Mouse (Mus musculus): Measurements from ENCODE around the gene Actl6b.

The Actl6b gene

DNA sequence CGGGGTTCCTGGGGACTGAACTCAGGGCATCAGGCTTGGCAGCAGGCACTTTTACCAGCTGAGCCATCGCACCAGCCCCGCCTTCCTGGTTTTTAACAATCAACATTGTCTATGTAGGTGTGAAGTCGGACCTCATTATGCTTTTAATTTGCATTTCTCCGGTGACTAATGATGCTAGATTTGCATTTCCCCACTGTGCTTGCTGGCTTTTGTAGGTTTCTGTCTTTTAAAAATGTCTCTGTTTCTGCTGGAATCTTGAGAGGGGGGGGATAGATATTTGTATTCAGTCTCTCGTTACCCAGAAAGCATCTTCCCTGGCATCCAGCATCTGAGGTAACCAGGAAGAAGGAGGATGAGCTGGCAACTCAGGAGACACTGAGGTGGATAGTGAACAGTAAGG lies 8.2 kb downstream of the Actl6b start:
- DNase-seq (ENCODE audit: low spot score in 2 of 2) = no peak

GRCm38 (mm10) chr5:137562965-137563364 lies 9.6 kb downstream of the Actl6b start:
- DNase-seq (ENCODE audit: low spot score in 2 of 2) = no peak

DNA sequence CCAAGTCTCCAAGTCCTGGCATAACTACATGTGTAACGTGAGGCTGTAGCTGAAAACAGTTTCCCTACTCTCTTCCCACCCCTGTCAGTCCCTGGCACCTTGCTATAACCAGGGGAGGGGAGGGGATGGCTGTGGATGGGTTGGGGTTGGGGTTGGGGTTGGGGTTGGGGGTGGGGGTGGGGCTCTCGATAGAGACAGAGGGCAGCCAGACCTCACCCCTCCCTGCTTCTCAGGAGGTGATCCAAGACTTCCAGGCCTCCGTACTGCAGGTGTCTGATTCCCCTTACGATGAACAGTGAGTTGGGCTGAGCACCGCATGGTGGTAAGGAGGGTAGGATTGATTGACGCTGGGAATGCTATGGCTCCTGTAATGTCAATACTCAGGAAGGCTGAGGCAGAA lies 12.4 kb downstream of the Actl6b start:
- no peak for DNase-seq (ENCODE audit: low spot score in 2 of 2)

GRCm38 (mm10) chr5:137566416-137566815 lies 13.1 kb downstream of the Actl6b start:
- DNase-seq (ENCODE audit: low spot score in 2 of 2) = no peak

- DNase-seq (ENCODE audit: low spot score in 2 of 2) = no peak
Measured at GRCm38 (mm10) chr5:137568223-137568798, 15.0 kb downstream of the Actl6b start.

DNA sequence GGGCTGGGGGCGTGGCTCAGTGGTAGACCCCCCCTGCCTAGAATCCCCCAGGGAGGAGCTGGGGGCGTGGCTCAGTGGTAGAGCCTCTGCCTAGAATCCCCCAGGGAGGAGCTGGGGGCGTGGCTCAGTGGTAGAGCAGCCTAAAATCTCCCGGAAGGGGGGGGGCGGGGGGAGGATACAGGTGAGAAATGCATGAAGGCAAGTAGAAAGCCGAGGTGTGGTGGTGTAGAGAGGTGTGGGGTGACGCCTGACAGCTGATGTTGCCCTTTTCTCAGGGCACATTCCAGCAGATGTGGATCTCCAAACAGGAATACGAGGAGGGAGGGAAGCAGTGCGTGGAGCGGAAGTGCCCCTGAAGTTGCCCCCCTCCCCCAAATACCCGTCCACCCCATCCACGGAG lies 15.7 kb downstream of the Actl6b start:
- DNase-seq (ENCODE audit: low spot score in 2 of 2) = no peak

- peak; percentile 28 to 56 for DNase-seq (ENCODE audit: low spot score in 2 of 2)
Measured at GRCm38 (mm10) chr5:137569665-137570064, 16.3 kb downstream of the Actl6b start, which contains the start of gene Tfr2. Tfr2 (plus strand) TSS chr5:137569840.

- no peak for DNase-seq (ENCODE audit: low spot score in 2 of 2)
Measured at GRCm38 (mm10) chr5:137570181-137570580, 16.9 kb downstream of the Actl6b start.

DNA sequence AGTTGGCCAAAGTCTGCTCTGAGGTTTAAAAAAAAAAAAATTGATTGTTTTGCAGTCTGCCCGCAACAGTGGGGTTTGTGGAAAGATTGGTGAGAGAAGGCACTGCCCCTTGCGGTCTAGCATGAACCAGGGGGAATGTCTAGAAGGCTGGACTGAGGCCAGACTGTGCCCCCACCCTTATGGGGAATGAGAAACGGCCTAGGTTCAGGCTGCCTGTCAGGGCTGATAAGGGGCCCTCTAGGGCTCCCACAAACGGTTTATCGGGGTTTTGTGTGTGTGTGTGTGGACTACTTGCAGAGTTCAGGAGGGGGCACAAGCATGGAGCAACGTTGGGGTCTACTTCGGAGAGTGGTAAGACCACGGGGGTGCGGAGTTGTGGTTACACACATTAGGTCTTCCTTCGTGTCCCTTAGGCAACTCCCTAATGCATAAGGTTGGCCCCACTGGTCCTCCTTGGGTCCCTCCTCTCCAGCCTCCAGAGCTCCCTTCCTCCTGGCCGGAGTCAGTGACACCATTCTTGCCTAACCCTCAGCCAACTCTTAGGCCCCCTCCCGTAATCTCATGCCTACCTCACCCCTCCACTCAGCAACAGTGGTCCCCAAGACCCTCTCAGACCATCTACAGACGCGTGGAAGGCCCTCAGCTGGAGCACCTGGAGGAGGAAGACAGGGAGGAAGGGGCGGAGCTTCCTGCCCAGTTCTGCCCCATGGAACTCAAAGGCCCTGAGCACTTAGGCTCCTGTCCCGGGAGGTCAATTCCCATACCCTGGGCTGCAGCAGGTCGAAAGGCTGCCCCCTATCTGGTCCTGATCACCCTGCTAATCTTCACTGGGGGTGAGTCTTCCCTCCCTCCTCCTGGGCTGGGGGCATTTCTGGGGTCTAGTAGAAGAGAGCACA lies 17.6 kb downstream of the Actl6b start:
- DNase-seq (ENCODE audit: low spot score in 2 of 2) = no peak

GRCm38 (mm10) chr5:137574470-137574901 lies 21.2 kb downstream of the Actl6b start:
- peak; percentile 29 to 33 for DNase-seq (ENCODE audit: low spot score in 2 of 2)

GRCm38 (mm10) chr5:137580246-137580645 lies 26.9 kb downstream of the Actl6b start:
- DNase-seq (ENCODE audit: low spot score in 2 of 2) = no peak

GRCm38 (mm10) chr5:137582702-137583101 lies 29.4 kb downstream of the Actl6b start:
- DNase-seq (ENCODE audit: low spot score in 2 of 2) = no peak

DNA sequence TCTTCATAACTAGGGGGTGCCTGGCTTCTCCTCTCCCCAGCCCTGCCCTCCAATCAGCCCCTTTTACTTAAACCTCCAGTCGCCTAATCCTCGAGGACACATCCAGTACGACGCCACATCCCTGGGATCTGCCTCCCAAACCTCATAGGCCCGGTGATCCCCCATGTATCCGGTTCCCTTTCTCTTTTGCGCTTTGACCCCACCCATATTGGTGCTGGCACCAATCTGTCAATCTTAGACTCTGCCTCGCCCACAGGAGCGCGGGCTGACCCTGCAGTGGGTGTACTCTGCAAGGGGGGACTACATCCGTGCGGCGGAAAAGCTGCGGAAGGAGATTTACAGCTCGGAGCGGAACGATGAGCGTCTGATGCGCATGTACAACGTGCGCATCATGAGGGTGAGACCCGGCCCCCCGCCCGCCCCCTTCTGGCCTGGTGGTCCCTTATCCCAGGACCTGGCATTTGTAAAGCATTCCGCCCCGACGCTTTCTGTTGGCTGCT lies 30.4 kb downstream of the Actl6b start:
- DNase-seq (ENCODE audit: low spot score in 2 of 2) = no peak

GRCm38 (mm10) chr5:137584976-137585375 lies 31.7 kb downstream of the Actl6b start:
- DNase-seq (ENCODE audit: low spot score in 2 of 2) = peak; percentile 51 to 63

- DNase-seq (ENCODE audit: low spot score in 2 of 2) = no peak
Measured at GRCm38 (mm10) chr5:137590507-137590906, 37.2 kb downstream of the Actl6b start.

DNA sequence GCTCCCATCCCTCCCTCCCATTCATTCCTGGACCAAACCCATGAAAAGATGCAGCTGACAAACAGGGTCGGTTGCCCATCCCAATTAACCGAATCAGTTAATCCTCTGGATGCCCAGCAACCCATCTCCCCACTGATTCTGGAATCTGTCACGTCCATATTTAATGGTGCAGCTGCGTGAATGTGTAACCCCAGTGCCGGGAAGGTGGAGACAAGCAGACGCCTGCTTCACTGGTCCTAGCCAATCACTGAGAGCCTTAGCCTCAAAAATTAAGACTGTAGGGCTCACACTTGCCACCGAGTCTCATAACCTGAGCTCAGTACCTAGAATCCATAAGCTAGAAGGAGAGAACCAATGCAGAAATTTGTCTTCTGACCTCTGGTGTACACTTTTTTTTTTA lies 42.6 kb downstream of the Actl6b start:
- no peak for DNase-seq (ENCODE audit: low spot score in 2 of 2)

DNA sequence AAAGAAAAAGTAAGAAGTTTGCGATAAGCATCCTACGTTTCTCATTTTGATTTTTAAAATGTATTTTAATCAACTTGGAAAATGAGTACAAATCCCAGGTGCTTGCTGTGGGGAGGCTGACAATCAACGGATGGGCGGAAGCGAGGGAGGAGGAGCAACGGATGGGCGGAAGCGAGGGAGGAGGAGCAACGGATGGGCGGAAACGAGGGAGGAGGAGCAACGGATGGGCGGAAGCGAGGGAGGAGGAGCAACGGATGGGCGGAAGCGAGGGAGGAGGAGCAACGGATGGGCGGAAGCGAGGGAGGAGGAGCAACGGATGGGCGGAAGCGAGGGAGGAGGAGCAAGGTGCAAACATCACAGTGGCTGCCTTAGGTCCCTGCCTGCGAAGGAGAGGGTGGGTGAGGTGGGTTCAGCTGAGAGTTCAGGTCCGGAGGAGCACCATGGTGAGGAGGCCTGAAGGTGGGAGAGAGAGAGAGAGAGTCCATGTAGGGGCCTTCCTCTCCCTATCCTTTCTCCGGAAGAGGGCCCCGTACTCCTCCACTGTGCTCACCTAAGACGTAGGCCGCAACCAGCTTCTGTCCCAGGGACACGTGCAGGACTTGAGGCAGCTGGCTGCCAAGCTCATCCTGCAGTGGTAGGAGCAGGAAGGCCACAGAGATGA lies 43.4 kb downstream of the Actl6b start:
- no peak for DNase-seq (ENCODE audit: low spot score in 2 of 2)

DNA sequence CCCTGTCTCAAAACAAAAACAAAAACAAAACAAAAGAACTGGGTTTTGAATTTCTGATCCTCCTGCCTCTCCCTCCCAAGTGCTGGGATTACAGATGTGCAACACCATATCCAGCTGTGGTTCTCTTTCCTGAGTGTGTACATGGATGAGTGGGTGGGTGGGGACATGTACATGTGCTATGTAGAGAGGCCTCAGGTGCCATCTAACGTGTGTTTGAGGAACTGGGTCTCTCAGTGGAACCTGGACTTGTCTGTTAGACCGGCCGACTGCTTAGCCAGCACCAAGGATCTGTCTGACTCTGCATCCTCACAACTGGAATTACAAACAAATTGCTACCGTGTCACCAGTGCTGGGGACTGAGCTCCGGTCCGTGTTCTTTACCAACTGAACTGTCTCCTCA lies 44.3 kb downstream of the Actl6b start:
- DNase-seq (ENCODE audit: low spot score in 2 of 2) = no peak

DNA sequence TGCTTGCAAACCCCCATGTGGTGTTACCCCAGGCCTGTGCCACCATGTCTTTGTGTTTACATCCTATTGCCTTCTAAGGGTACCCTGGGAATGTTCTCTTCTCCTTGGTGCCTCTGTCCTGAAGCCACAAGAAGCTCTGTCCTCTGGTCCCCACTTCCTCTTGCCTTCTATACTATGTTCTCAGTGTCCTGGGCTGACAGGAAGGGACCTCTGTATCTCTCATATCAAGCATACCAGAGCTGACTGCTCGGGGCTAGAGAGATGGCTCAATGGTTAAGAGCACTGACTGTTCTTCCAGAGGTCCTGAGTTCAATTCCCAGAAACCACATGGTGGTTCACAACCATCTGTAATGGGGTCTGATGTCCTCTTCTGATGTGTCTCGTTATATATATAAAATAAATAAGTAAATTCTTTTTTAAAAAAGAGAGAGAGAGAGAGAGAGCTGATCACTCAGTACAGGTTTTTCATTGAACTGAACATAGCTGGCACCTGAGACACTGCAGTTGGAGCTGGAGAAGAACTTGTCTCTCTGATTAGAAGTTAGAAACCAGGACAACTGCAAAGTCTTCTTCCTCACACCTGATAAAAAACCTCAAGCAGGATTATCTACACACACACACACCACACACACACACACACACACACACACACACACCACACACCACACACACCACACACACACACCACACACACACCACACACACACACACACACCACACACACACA lies 44.9 kb downstream of the Actl6b start:
- DNase-seq (ENCODE audit: low spot score in 2 of 2) = no peak

DNA sequence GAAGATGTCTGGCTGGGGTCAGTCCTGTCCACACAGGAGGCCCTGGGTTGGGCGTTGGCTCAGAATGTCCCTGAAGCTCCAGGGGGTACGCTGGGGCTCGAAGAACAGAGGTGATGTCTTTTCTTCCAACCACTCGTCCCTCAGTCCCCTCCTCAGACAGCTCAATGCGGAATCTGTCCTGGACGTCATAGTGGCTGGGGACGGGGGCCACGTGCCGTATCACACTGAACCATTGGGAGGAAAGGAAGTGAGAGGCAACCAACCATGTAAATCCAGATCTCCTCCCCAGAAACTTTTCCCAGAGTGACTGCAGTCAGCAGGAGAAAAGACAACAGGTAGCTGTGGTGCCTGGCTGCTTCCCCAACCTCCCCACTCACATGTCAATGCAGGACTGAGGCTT lies 46.3 kb downstream of the Actl6b start:
- no peak for DNase-seq (ENCODE audit: low spot score in 2 of 2)

- no peak for DNase-seq (ENCODE audit: low spot score in 2 of 2)
Measured at GRCm38 (mm10) chr5:137600281-137600618, 46.9 kb downstream of the Actl6b start.
